Mouse (Mus musculus): ENCODE measurements at regions not wholly inside any gene's neighbourhood (a gene's known extent, or its start where the extent isn't known, plus 50 kb on each side); places are given as distances from the start of the nearest gene placed in this dataset.

DNA sequence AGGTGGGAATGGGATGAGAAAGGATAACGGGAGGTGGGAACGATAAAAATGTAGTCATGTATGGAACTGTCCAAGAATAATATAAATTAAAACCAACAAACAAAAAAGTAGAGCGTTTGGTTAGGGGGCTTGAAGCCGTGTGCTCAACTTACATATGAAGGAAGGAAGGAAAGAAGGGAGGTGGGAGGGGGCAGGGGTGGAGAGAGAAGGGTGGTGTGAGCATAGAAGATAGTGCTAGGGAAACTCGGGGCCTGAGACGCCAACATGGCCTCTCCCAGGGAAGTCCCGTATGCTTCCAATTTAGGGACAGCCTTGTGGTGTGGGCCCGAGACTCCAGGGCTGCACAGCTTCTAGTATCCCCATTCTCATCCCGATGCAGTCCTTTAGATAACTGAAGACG, 50.8 kb upstream of the Phc1 start:
- no peak for TF ChIP-seq CTCF (IDR thresholded peaks at IDR 0.05; ENCODE audit: low read depth)
- TF ChIP-seq EP300 (optimal IDR thresholded peaks at IDR 0.05) = no peak
